Mouse (Mus musculus): ENCODE measurements around the gene Olfr1183. TPM values are rescaled to one million over a fixed set of nuclear protein-coding genes. Genes with fewer than 3 reads are reported as not detected.
"Not testable (repeated sequence)": the region's sequence is repeated elsewhere in the genome, so short reads cannot be mapped to it uniquely, and the experiment has no call there.

Olfr1183 gene
- not detected for total RNA-seq (2021)

GRCm38 (mm10) chr2:88454567-88454966 lies at the start of gene Olfr1183:
Gene Olfr1183, plus strand, starts transcription at chr2:88454867.
- not testable (repeated sequence) for DNase-seq

- no peak for DNase-seq
Observed at GRCm38 (mm10) chr2:88406353-88406752, 48.3 kb upstream of the Olfr1183 start, which contains the start of gene Olfr1179. Gene Olfr1179, minus strand, starts transcription at chr2:88406453.

- no peak for DNase-seq
Observed at GRCm38 (mm10) chr2:88419051-88419450, 35.6 kb upstream of the Olfr1183 start, which contains the start of gene Olfr1180. Gene Olfr1180, minus strand, starts transcription at chr2:88419151.

GRCm38 (mm10) chr2:88426071-88426470 lies 28.6 kb upstream of the Olfr1183 start, which contains the start of gene Olfr1181:
Gene Olfr1181, minus strand, starts transcription at chr2:88426171.
- DNase-seq, result no peak

GRCm38 (mm10) chr2:88449031-88449430 lies 5.6 kb upstream of the Olfr1183 start, which contains the start of gene Gm13757:
Gene Gm13757, minus strand, starts transcription at chr2:88449131.
- no peak for DNase-seq

GRCm38 (mm10) chr2:88483298-88483697 lies 28.6 kb downstream of the Olfr1183 start, which contains the start of gene Olfr1184:
Gene Olfr1184, plus strand, starts transcription at chr2:88483598.
- DNase-seq, result no peak

- no peak for DNase-seq
Observed at GRCm38 (mm10) chr2:88493020-88493419, 38.4 kb downstream of the Olfr1183 start, which contains the start of gene Olfr1185-ps1. Gene Olfr1185-ps1, plus strand, starts transcription at chr2:88493320.

- no peak for DNase-seq
Observed at GRCm38 (mm10) chr2:88518251-88518650, 63.6 kb downstream of the Olfr1183 start, which contains the start of gene Olfr1186. Gene Olfr1186, plus strand, starts transcription at chr2:88518551.

Other genes with a start within 250 kb of the Olfr1183 start
- not detected for gene Olfr1170, start 226.5 kb upstream of the Olfr1183 start, total RNA-seq (2021)
- gene Olfr1173, start 175.0 kb upstream of the Olfr1183 start, total RNA-seq (2021), result not detected
- gene Olfr1174-ps, start 139.7 kb upstream of the Olfr1183 start, total RNA-seq (2021), result not detected
- gene Olfr1175-ps, start 127.7 kb upstream of the Olfr1183 start, total RNA-seq (2021), result not detected
- not detected for gene Olfr1176, start 118.1 kb upstream of the Olfr1183 start, total RNA-seq (2021)
- not detected for gene Olfr1177-ps, start 108.4 kb upstream of the Olfr1183 start, total RNA-seq (2021)
- not detected for gene Olfr1178, start 67.8 kb upstream of the Olfr1183 start, total RNA-seq (2021)
- not detected for gene Olfr1179, start 48.4 kb upstream of the Olfr1183 start, total RNA-seq (2021)
- gene Olfr1180, start 35.7 kb upstream of the Olfr1183 start, total RNA-seq (2021), result not detected
- not detected for gene Olfr1181, start 28.7 kb upstream of the Olfr1183 start, total RNA-seq (2021)
- gene Gm13757, start 5.7 kb upstream of the Olfr1183 start, total RNA-seq (2021), result not detected
- gene Olfr1184, start 28.7 kb downstream of the Olfr1183 start, total RNA-seq (2021), result not detected
- gene Olfr1185-ps1, start 38.5 kb downstream of the Olfr1183 start, total RNA-seq (2021), result not detected
- gene Olfr1186, start 63.7 kb downstream of the Olfr1183 start, total RNA-seq (2021), result not detected
- not detected for gene Olfr1188, start 102.1 kb downstream of the Olfr1183 start, total RNA-seq (2021)
- gene Olfr1189, start 131.6 kb downstream of the Olfr1183 start, total RNA-seq (2021), result not detected
- gene Olfr1191-ps1, start 185.7 kb downstream of the Olfr1183 start, total RNA-seq (2021), result under 1 TPM; 0.05 to 0.07 TPM
- not detected for gene Olfr1192-ps1, start 193.6 kb downstream of the Olfr1183 start, total RNA-seq (2021)
- gene Olfr1193, start 220.8 kb downstream of the Olfr1183 start, total RNA-seq (2021), result not detected
- not detected for gene Olfr1195, start 234.3 kb downstream of the Olfr1183 start, total RNA-seq (2021)
- gene Olfr1196, start 249.7 kb downstream of the Olfr1183 start, total RNA-seq (2021), result not detected